Mouse (Mus musculus): Measurements from ENCODE around the gene Hbb-bh2. TPM values are rescaled to one million over a fixed set of nuclear protein-coding genes. Genes with fewer than 3 reads are reported as not detected.

Gene Hbb-bh2
- not detected for polyA plus RNA-seq (2014; fragmentation: Illumina TruSeq; extraction: RNeasy Lipid Tissue Mini Kit (QIAGEN cat#74804); ENCODE audit: low read depth, low replicate concordance)

DNA sequence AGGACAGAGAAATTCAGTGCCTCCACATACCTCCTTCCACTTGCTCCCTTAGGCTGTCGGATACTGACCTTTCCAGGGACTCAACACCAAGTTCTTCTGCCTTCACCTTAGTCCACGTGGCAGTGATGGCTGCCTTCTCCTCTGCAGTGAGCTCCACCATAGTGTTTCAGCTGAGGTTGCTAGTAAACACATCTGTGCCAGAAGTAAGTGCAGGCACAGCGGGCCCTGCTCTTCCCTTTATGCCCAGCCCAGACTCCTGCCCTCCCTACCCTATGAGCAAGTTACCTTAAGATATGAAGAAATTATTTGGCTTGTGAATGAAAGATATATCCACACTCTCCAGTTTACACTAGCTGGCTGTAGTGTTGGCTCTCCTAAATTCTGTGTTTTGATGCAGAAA, at the start of gene Hbb-bh2:
Hbb-bh2 (minus strand) TSS at position 253 of the 400 bp plus-strand sequence.

DNA sequence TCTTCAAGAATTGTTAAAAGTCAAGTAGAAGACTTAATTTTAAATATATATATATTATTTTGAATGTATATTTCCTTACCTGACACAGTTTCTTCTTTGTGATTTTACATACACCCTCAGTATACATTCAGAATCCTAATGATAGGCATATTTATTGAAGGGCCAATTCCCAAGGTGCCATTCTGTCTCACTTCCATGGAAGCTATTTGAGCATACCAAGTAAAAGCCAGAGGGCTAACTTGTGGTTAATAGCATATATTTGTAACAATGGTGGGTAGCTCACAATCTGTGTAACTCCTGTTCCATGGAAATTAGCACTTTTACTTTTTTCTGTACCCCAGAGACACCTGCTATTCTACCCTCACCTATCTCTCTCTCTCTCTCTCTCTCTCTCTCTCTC, 45.8 kb upstream of the Hbb-bh2 start, which contains the start of gene Olfr66:
Olfr66 (minus strand) TSS at position 101 of the 400 bp plus-strand sequence.

DNA sequence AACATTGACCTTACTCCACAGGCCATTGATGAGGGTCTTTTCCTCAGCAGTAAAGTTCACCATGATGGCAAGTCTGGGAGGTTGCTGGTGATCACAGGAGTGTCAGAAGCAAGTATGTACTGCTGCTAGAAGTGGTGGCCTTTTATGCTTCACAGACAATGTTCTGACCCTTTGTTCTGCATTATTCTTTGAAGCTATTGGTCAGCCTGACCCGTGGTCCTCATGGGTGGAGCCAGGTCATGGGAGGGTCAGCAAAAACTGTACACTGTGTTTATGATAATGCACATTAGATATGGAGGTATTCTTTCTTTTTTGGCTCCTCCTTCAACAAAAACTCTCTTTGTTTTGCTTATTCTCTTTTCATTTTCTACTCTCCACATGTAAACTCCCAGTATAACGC, 12.8 kb upstream of the Hbb-bh2 start, which contains the start of gene Hbb-y:
Hbb-y (minus strand) TSS at position 127 of the 400 bp plus-strand sequence.

DNA sequence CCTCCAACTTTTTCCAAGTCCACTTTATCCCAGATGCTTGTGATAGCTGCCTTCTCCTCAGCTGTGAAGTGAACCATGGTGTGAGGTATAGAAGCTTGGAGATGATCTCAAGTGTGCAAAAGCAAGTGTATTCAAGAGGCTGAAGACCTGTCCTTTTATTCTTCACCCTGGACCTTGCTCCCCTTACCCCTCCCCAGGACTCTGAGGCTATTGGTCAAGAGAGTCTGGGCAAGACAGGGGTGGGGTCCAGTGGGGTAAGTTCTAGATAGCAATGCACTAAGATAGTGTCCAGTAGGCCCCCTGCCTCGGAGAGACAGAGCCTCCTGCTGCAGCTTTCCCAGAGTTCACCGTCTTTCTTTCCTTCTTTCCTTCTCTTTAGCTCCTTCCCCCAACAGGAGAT, 2.7 kb upstream of the Hbb-bh2 start, which contains the start of gene Hbb-bh1:
Hbb-bh1 (minus strand) TSS at position 131 of the 400 bp plus-strand sequence.

DNA sequence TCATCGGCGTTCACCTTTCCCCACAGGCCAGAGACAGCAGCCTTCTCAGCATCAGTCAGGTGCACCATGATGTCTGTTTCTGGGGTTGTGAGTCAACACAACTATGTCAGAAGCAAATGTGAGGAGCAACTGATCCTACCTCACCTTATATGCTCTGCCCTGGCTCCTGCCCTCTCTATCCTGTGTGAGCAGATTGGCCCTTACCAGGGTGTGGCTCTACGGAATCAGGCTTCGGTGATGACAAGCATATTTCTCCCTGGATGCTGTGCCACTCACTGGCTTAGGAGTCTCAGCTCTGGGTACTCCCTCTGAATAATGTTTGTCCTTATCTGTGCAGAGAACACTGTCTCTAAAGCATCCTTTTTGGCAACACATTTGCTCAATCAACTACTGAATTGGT, 12.5 kb downstream of the Hbb-bh2 start, which contains the start of gene Hbb-bs:
Hbb-bs (minus strand) TSS at position 289 of the 400 bp plus-strand sequence.

DNA sequence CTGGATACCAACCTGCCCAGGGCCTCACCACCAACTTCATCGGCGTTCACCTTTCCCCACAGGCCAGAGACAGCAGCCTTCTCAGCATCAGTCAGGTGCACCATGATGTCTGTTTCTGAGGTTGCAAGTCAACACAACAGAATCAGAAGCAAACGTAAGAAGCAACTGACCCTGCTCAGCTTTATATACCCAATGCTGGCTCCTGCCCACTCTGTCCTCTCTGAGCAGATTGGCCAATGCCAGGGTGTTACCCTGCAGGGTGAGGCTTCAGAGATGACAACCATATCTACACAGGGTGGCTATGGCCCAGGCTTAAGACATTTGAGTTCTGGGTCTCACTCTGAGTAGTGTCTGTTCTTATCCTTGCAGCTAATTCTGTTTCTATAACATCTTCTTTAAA, 26.6 kb downstream of the Hbb-bh2 start, which contains the start of gene Hbb-bt:
Hbb-bt (minus strand) TSS at position 231 of the 400 bp plus-strand sequence.

DNA sequence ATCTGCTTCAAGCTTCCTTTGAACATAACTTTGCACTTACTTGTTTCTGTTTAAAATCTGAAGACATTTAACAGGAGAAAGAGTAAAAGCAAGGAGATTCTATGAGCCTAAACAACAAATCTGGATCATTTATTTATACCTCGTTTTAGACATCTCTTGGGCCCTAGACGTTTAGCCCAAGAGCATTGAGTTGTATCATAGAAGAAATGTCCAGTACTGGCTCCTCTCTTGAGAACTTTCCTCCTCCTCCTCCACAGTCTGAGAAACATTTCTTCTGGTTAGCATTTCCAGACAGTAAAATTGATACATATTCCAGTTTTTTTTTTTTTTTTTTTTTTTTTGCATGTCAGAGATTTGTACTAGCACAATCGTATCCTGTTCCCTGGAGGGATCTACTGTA, 48.6 kb downstream of the Hbb-bh2 start, which contains the start of gene Olfr67:
Olfr67 (minus strand) TSS at position 101 of the 400 bp plus-strand sequence.

Other genes with a start within 250 kb of the Hbb-bh2 start
- not detected for gene Olfr619, start 239.9 kb downstream of the Hbb-bh2 start, polyA plus RNA-seq (2014; fragmentation: Illumina TruSeq; extraction: RNeasy Lipid Tissue Mini Kit (QIAGEN cat#74804); ENCODE audit: low read depth, low replicate concordance)
- gene Olfr620, start 228.0 kb downstream of the Hbb-bh2 start, polyA plus RNA-seq (2014; fragmentation: Illumina TruSeq; extraction: RNeasy Lipid Tissue Mini Kit (QIAGEN cat#74804); ENCODE audit: low read depth, low replicate concordance): not detected
- gene Olfr622, start 197.8 kb downstream of the Hbb-bh2 start, polyA plus RNA-seq (2014; fragmentation: Illumina TruSeq; extraction: RNeasy Lipid Tissue Mini Kit (QIAGEN cat#74804); ENCODE audit: low read depth, low replicate concordance): not detected
- not detected for gene Olfr623, start 176.8 kb downstream of the Hbb-bh2 start, polyA plus RNA-seq (2014; fragmentation: Illumina TruSeq; extraction: RNeasy Lipid Tissue Mini Kit (QIAGEN cat#74804); ENCODE audit: low read depth, low replicate concordance)
- gene Olfr624, start 169.3 kb downstream of the Hbb-bh2 start, polyA plus RNA-seq (2014; fragmentation: Illumina TruSeq; extraction: RNeasy Lipid Tissue Mini Kit (QIAGEN cat#74804); ENCODE audit: low read depth, low replicate concordance): 0.06 TPM
- gene Olfr625-ps1, start 157.8 kb downstream of the Hbb-bh2 start, polyA plus RNA-seq (2014; fragmentation: Illumina TruSeq; extraction: RNeasy Lipid Tissue Mini Kit (QIAGEN cat#74804); ENCODE audit: low read depth, low replicate concordance): not detected
- not detected for gene Olfr243, start 125.8 kb downstream of the Hbb-bh2 start, polyA plus RNA-seq (2014; fragmentation: Illumina TruSeq; extraction: RNeasy Lipid Tissue Mini Kit (QIAGEN cat#74804); ENCODE audit: low read depth, low replicate concordance)
- gene Olfr628, start 110.1 kb downstream of the Hbb-bh2 start, polyA plus RNA-seq (2014; fragmentation: Illumina TruSeq; extraction: RNeasy Lipid Tissue Mini Kit (QIAGEN cat#74804); ENCODE audit: low read depth, low replicate concordance): not detected
- not detected for gene Olfr629, start 95.6 kb downstream of the Hbb-bh2 start, polyA plus RNA-seq (2014; fragmentation: Illumina TruSeq; extraction: RNeasy Lipid Tissue Mini Kit (QIAGEN cat#74804); ENCODE audit: low read depth, low replicate concordance)
- gene Olfr630, start 83.2 kb downstream of the Hbb-bh2 start, polyA plus RNA-seq (2014; fragmentation: Illumina TruSeq; extraction: RNeasy Lipid Tissue Mini Kit (QIAGEN cat#74804); ENCODE audit: low read depth, low replicate concordance): not detected
- not detected for gene Olfr69, start 68.9 kb downstream of the Hbb-bh2 start, polyA plus RNA-seq (2014; fragmentation: Illumina TruSeq; extraction: RNeasy Lipid Tissue Mini Kit (QIAGEN cat#74804); ENCODE audit: low read depth, low replicate concordance)
- not detected for gene Olfr68, start 60.8 kb downstream of the Hbb-bh2 start, polyA plus RNA-seq (2014; fragmentation: Illumina TruSeq; extraction: RNeasy Lipid Tissue Mini Kit (QIAGEN cat#74804); ENCODE audit: low read depth, low replicate concordance)
- gene Olfr67, start 48.7 kb downstream of the Hbb-bh2 start, polyA plus RNA-seq (2014; fragmentation: Illumina TruSeq; extraction: RNeasy Lipid Tissue Mini Kit (QIAGEN cat#74804); ENCODE audit: low read depth, low replicate concordance): not detected
- gene Hbb-bt, start 26.5 kb downstream of the Hbb-bh2 start, polyA plus RNA-seq (2014; fragmentation: Illumina TruSeq; extraction: RNeasy Lipid Tissue Mini Kit (QIAGEN cat#74804); ENCODE audit: low read depth, low replicate concordance): 0.62 TPM
- 9.6 TPM for gene Hbb-bs, start 12.4 kb downstream of the Hbb-bh2 start, polyA plus RNA-seq (2014; fragmentation: Illumina TruSeq; extraction: RNeasy Lipid Tissue Mini Kit (QIAGEN cat#74804); ENCODE audit: low read depth, low replicate concordance)
- gene Hbb-bh1, start 2.6 kb upstream of the Hbb-bh2 start, polyA plus RNA-seq (2014; fragmentation: Illumina TruSeq; extraction: RNeasy Lipid Tissue Mini Kit (QIAGEN cat#74804); ENCODE audit: low read depth, low replicate concordance): not detected
- not detected for gene Hbb-y, start 12.7 kb upstream of the Hbb-bh2 start, polyA plus RNA-seq (2014; fragmentation: Illumina TruSeq; extraction: RNeasy Lipid Tissue Mini Kit (QIAGEN cat#74804); ENCODE audit: low read depth, low replicate concordance)
- gene Olfr66, start 45.7 kb upstream of the Hbb-bh2 start, polyA plus RNA-seq (2014; fragmentation: Illumina TruSeq; extraction: RNeasy Lipid Tissue Mini Kit (QIAGEN cat#74804); ENCODE audit: low read depth, low replicate concordance): not detected
- gene Olfr64, start 54.0 kb upstream of the Hbb-bh2 start, polyA plus RNA-seq (2014; fragmentation: Illumina TruSeq; extraction: RNeasy Lipid Tissue Mini Kit (QIAGEN cat#74804); ENCODE audit: low read depth, low replicate concordance): not detected
- gene Olfr65, start 63.0 kb upstream of the Hbb-bh2 start, polyA plus RNA-seq (2014; fragmentation: Illumina TruSeq; extraction: RNeasy Lipid Tissue Mini Kit (QIAGEN cat#74804); ENCODE audit: low read depth, low replicate concordance): not detected
- gene Olfr631, start 88.3 kb upstream of the Hbb-bh2 start, polyA plus RNA-seq (2014; fragmentation: Illumina TruSeq; extraction: RNeasy Lipid Tissue Mini Kit (QIAGEN cat#74804); ENCODE audit: low read depth, low replicate concordance): not detected
- gene Olfr632, start 93.8 kb upstream of the Hbb-bh2 start, polyA plus RNA-seq (2014; fragmentation: Illumina TruSeq; extraction: RNeasy Lipid Tissue Mini Kit (QIAGEN cat#74804); ENCODE audit: low read depth, low replicate concordance): not detected
- gene Olfr633, start 103.9 kb upstream of the Hbb-bh2 start, polyA plus RNA-seq (2014; fragmentation: Illumina TruSeq; extraction: RNeasy Lipid Tissue Mini Kit (QIAGEN cat#74804); ENCODE audit: low read depth, low replicate concordance): not detected
- 0.03 TPM for gene Olfr635, start 130.6 kb upstream of the Hbb-bh2 start, polyA plus RNA-seq (2014; fragmentation: Illumina TruSeq; extraction: RNeasy Lipid Tissue Mini Kit (QIAGEN cat#74804); ENCODE audit: low read depth, low replicate concordance)
- not detected for gene Olfr638, start 158.2 kb upstream of the Hbb-bh2 start, polyA plus RNA-seq (2014; fragmentation: Illumina TruSeq; extraction: RNeasy Lipid Tissue Mini Kit (QIAGEN cat#74804); ENCODE audit: low read depth, low replicate concordance)
- gene Olfr639, start 176.8 kb upstream of the Hbb-bh2 start, polyA plus RNA-seq (2014; fragmentation: Illumina TruSeq; extraction: RNeasy Lipid Tissue Mini Kit (QIAGEN cat#74804); ENCODE audit: low read depth, low replicate concordance): 0.07 TPM
- gene Olfr640, start 185.1 kb upstream of the Hbb-bh2 start, polyA plus RNA-seq (2014; fragmentation: Illumina TruSeq; extraction: RNeasy Lipid Tissue Mini Kit (QIAGEN cat#74804); ENCODE audit: low read depth, low replicate concordance): not detected
- gene Olfr641, start 194.9 kb upstream of the Hbb-bh2 start, polyA plus RNA-seq (2014; fragmentation: Illumina TruSeq; extraction: RNeasy Lipid Tissue Mini Kit (QIAGEN cat#74804); ENCODE audit: low read depth, low replicate concordance): not detected
- gene Olfr642, start 212.1 kb upstream of the Hbb-bh2 start, polyA plus RNA-seq (2014; fragmentation: Illumina TruSeq; extraction: RNeasy Lipid Tissue Mini Kit (QIAGEN cat#74804); ENCODE audit: low read depth, low replicate concordance): 0.13 TPM
- 0.67 TPM for gene 4930516K23Rik, start 220.9 kb upstream of the Hbb-bh2 start, polyA plus RNA-seq (2014; fragmentation: Illumina TruSeq; extraction: RNeasy Lipid Tissue Mini Kit (QIAGEN cat#74804); ENCODE audit: low read depth, low replicate concordance)
- not detected for gene Olfr644, start 231.3 kb upstream of the Hbb-bh2 start, polyA plus RNA-seq (2014; fragmentation: Illumina TruSeq; extraction: RNeasy Lipid Tissue Mini Kit (QIAGEN cat#74804); ENCODE audit: low read depth, low replicate concordance)
- gene Olfr645, start 244.9 kb upstream of the Hbb-bh2 start, polyA plus RNA-seq (2014; fragmentation: Illumina TruSeq; extraction: RNeasy Lipid Tissue Mini Kit (QIAGEN cat#74804); ENCODE audit: low read depth, low replicate concordance): 0.07 TPM